Mouse (Mus musculus): ENCODE measurements around the gene Necap2. TPM values are rescaled to one million over a fixed set of nuclear protein-coding genes. Genes with fewer than 3 reads are reported as not detected.
A peak's percentile ranks its signal among the peaks of the same experiment; 100 is the strongest.

Necap2 gene
- polyA plus RNA-seq (2014; fragmentation: Nextera tagmentation; extraction: Ambion mirVana) = 64.4 and 79.8 TPM in 2 replicates

DNA sequence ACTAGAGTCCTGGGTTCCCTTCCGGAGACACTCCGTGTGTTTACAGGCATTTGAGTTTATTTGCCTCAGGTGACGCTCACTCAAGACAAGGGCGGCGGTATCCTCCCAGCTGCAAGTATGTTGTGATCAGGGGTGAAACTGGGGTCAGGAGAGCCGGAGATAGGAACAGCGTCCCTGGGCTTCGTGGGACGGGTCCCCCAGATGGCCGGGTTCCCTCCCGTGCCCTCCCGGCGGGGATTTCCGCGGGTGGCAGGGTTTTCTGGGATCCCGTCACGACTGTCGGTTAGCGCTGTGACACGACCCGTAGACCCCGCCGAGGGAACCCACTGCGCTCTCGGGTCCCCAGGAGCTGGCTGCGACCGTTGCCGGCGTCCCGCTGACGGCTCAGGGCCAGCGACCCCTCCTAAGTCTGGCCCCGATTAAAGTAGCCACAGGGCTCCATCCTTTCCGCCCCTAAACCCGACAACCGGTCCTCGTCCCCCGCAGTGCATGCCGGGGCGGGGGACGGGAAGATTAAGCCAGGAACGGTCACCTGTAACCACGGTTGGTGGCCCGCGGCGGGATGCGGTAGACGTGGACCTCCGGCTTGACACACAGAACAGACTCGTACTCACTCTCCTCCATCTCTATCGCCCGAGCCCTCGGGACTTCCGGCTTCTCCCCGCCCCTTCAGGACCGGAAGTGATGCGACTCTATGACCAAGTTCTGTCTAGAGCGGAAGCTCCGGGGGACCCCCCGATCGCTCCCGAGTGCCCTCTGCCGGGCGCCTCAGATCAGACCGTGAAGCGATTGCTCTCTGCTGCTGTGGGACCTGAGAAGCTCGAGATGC is at the start of gene Necap2:
Necap2 (minus strand) TSS at position 677 of the 829 bp plus-strand sequence.
- peak within 1 kb of the TSS; percentile 87 for H3K9ac ChIP-seq (ENCODE audit: low read depth, low read length)
- WGBS = under 1% methylated on average over 67 of the region's 67 CpGs
- peak; percentile 91 for ATAC-seq (ENCODE audit: low FRiP score, low TSS enrichment)

GRCm38 (mm10) chr4:141123065-141123464 is 44.9 kb upstream of the Necap2 start:
- Histone ChIP-seq H3K27me3 (ENCODE audit: control insufficient read depth, insufficient read depth, low read length) (no peaks in the 10 kb centered on the region), H3K4me2 (replicated peaks; ENCODE audit: low read depth, low read length) (no peak overlapping the region), H3K36me3 (ENCODE audit: control insufficient read depth, insufficient read depth, low read length) (peaks cover 12% of the 10 kb centered on the region), H3K9ac (ENCODE audit: low read depth, low read length) (no peak overlapping the region), H3K4me3 (ENCODE audit: low read length) (no peak overlapping the region), H3K27ac (ENCODE audit: low read depth, low read length) (no peak overlapping the region), H3K4me1 (ENCODE audit: control insufficient read depth, insufficient read depth, low read length) (0 out of 2 replicates have a peak, but pooled peaks cover 8% of the 10 kb centered on the region), H3K9me3 (ENCODE audit: control insufficient read depth, low read length) (no peaks in the 10 kb centered on the region)
- WGBS = 22% methylated on average over 1 of the region's 1 CpGs
- ATAC-seq (ENCODE audit: low FRiP score, low TSS enrichment) = no peak

More for the DNA sequence above, at the start of gene Necap2:
- H3K4me3 ChIP-seq (ENCODE audit: low read length) = peak within 1 kb of the TSS; percentile 99
- no peaks in the 10 kb centered on the region for H3K9me3 ChIP-seq (ENCODE audit: control insufficient read depth, low read length)
- H3K36me3 ChIP-seq (ENCODE audit: control insufficient read depth, insufficient read depth, low read length) = peaks cover 22% of the 10 kb centered on the region; the same call in 1 of the 2 replicates
- no peaks in the 10 kb centered on the region for H3K27me3 ChIP-seq (ENCODE audit: control insufficient read depth, insufficient read depth, low read length)
- H3K4me2 ChIP-seq (replicated peaks; ENCODE audit: low read depth, low read length) = peak within 1 kb of the TSS; percentile 97
- peaks cover 11% of the 10 kb centered on the region for H3K4me1 ChIP-seq (ENCODE audit: control insufficient read depth, insufficient read depth, low read length)
- peak within 1 kb of the TSS; percentile 42; the same call in 1 of the 2 replicates for H3K27ac ChIP-seq (ENCODE audit: low read depth, low read length)

- peaks cover 17% of the 10 kb centered on the region for H3K36me3 ChIP-seq (ENCODE audit: control insufficient read depth, insufficient read depth, low read length)
- H3K27ac ChIP-seq (ENCODE audit: low read depth, low read length) = no peak overlapping the region
- ATAC-seq (ENCODE audit: low FRiP score, low TSS enrichment) = no peak
- no peaks in the 10 kb centered on the region for H3K27me3 ChIP-seq (ENCODE audit: control insufficient read depth, insufficient read depth, low read length)
- no peak overlapping the region for H3K4me2 ChIP-seq (replicated peaks; ENCODE audit: low read depth, low read length)
- 71% methylated on average over 7 of the region's 7 CpGs for WGBS
- 0 out of 2 replicates have a peak, but pooled peaks cover 8% of the 10 kb centered on the region for H3K4me1 ChIP-seq (ENCODE audit: control insufficient read depth, insufficient read depth, low read length)
- H3K9me3 ChIP-seq (ENCODE audit: control insufficient read depth, low read length) = no peaks in the 10 kb centered on the region
- no peak overlapping the region for H3K4me3 ChIP-seq (ENCODE audit: low read length)
- no peak overlapping the region for H3K9ac ChIP-seq (ENCODE audit: low read depth, low read length)
Measured at GRCm38 (mm10) chr4:141122663-141123062, 44.5 kb upstream of the Necap2 start.

- H3K9ac ChIP-seq (ENCODE audit: low read depth, low read length) = no peak overlapping the region
- ATAC-seq (ENCODE audit: low FRiP score, low TSS enrichment) = peak; percentile 65
- no peak overlapping the region for H3K4me2 ChIP-seq (replicated peaks; ENCODE audit: low read depth, low read length)
- H3K9me3 ChIP-seq (ENCODE audit: control insufficient read depth, low read length) = no peaks in the 10 kb centered on the region
- H3K4me1 ChIP-seq (ENCODE audit: control insufficient read depth, insufficient read depth, low read length) = 0 out of 2 replicates have a peak, but pooled peaks cover 8% of the 10 kb centered on the region
- WGBS = 26% methylated on average over 11 of the region's 11 CpGs
- no peaks in the 10 kb centered on the region for H3K27me3 ChIP-seq (ENCODE audit: control insufficient read depth, insufficient read depth, low read length)
- peaks cover 35% of the 10 kb centered on the region for H3K36me3 ChIP-seq (ENCODE audit: control insufficient read depth, insufficient read depth, low read length)
- H3K4me3 ChIP-seq (ENCODE audit: low read length) = no peak overlapping the region
- H3K27ac ChIP-seq (ENCODE audit: low read depth, low read length) = no peak overlapping the region
Measured at GRCm38 (mm10) chr4:141120700-141121099, 42.5 kb upstream of the Necap2 start.

DNA sequence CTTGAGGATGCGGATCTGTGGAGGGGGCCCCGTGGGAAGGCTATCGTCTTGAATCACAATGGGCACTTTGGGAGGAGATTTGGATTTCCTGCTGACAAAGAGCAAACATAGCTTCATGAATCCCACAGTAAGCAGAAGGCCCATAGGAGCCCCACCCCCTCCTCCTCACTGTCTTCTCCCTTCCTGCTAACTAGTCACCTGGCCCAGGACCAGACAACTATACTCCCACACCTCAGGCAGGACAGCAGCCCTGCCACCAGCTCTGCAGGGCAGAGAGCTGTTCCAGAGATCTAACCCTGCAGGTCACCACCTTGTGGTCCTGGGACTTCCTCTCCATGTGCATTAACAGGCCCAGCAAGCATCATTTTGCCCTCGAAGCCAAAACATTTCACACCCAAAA is 40.5 kb upstream of the Necap2 start:
- Histone ChIP-seq H3K4me3 (ENCODE audit: low read length) (no peak overlapping the region), H3K36me3 (ENCODE audit: control insufficient read depth, insufficient read depth, low read length) (peaks cover 53% of the 10 kb centered on the region), H3K4me2 (replicated peaks; ENCODE audit: low read depth, low read length) (no peak overlapping the region), H3K27me3 (ENCODE audit: control insufficient read depth, insufficient read depth, low read length) (no peaks in the 10 kb centered on the region), H3K9ac (ENCODE audit: low read depth, low read length) (no peak overlapping the region), H3K4me1 (ENCODE audit: control insufficient read depth, insufficient read depth, low read length) (0 out of 2 replicates have a peak, but pooled peaks cover 7% of the 10 kb centered on the region), H3K9me3 (ENCODE audit: control insufficient read depth, low read length) (no peaks in the 10 kb centered on the region), H3K27ac (ENCODE audit: low read depth, low read length) (no peak overlapping the region)
- WGBS = 81% methylated on average over 4 of the region's 4 CpGs
- no peak for ATAC-seq (ENCODE audit: low FRiP score, low TSS enrichment)

GRCm38 (mm10) chr4:141115398-141115797 is 37.2 kb upstream of the Necap2 start:
- Histone ChIP-seq H3K9ac (ENCODE audit: low read depth, low read length) (no peak overlapping the region), H3K27me3 (ENCODE audit: control insufficient read depth, insufficient read depth, low read length) (no peaks in the 10 kb centered on the region), H3K9me3 (ENCODE audit: control insufficient read depth, low read length) (peaks cover 3% of the 10 kb centered on the region; the same call in 1 of the 2 replicates), H3K4me1 (ENCODE audit: control insufficient read depth, insufficient read depth, low read length) (no peaks in the 10 kb centered on the region), H3K4me2 (replicated peaks; ENCODE audit: low read depth, low read length) (no peak overlapping the region), H3K27ac (ENCODE audit: low read depth, low read length) (no peak overlapping the region), H3K36me3 (ENCODE audit: control insufficient read depth, insufficient read depth, low read length) (peaks cover 75% of the 10 kb centered on the region), H3K4me3 (ENCODE audit: low read length) (no peak overlapping the region)
- WGBS = 96% methylated on average over 8 of the region's 8 CpGs
- no peak for ATAC-seq (ENCODE audit: low FRiP score, low TSS enrichment)

DNA sequence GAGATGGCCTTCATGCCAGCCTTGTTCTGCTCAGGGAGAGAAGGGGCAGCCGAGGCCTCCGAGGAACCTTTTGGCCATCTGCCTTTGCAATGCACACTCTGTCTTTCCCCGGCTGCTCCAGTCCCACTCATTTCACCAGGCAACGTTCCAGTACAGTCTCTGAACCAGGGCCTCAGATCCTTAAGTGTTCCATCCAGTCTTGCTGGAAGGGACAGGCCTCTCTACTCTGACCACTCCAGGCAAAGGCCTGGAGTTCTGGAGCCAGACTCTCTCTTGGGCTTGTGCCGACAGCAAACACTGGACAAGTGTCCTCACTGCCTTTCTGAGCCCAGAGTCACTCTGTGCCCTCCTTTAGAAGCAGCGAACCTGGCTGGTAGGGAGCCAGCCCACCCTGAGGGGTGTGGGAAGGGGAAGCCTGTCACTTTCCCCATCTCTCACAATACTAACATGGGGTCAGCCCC is 36.4 kb upstream of the Necap2 start:
- no peak overlapping the region for H3K4me2 ChIP-seq (replicated peaks; ENCODE audit: low read depth, low read length)
- no peak for ATAC-seq (ENCODE audit: low FRiP score, low TSS enrichment)
- peaks cover 6% of the 10 kb centered on the region for H3K9me3 ChIP-seq (ENCODE audit: control insufficient read depth, low read length)
- H3K9ac ChIP-seq (ENCODE audit: low read depth, low read length) = no peak overlapping the region
- no peaks in the 10 kb centered on the region for H3K4me1 ChIP-seq (ENCODE audit: control insufficient read depth, insufficient read depth, low read length)
- 0 out of 2 replicates have a peak overlapping the region, but pooled peaks have one; percentile 30 for H3K27ac ChIP-seq (ENCODE audit: low read depth, low read length)
- H3K27me3 ChIP-seq (ENCODE audit: control insufficient read depth, insufficient read depth, low read length) = no peaks in the 10 kb centered on the region
- 84% methylated on average over 6 of the region's 6 CpGs for WGBS
- peaks cover 77% of the 10 kb centered on the region for H3K36me3 ChIP-seq (ENCODE audit: control insufficient read depth, insufficient read depth, low read length)
- no peak overlapping the region for H3K4me3 ChIP-seq (ENCODE audit: low read length)

DNA sequence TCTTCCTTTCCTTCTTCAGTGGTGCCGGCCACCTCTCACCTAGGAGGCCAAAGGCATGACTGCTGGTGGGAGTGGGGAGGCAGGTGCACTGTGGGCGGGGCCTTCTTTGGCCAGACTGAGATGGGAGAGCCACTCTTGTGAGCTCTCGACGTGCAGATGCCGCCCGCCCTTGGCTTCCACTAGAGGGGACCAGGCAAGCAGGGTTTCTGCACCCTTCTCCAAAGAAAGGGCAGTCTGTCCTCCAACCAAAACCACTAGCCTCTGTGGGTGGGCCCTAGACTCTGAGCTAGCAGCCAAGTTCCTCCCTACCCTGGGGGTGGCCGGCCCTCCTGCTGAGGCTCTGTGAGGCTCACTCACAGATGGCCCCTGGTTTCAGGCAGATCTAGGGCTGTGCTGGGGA is 35.7 kb upstream of the Necap2 start:
- Histone ChIP-seq H3K27ac (ENCODE audit: low read depth, low read length) (no peak overlapping the region), H3K9ac (ENCODE audit: low read depth, low read length) (no peak overlapping the region), H3K4me3 (ENCODE audit: low read length) (no peak overlapping the region), H3K36me3 (ENCODE audit: control insufficient read depth, insufficient read depth, low read length) (peaks cover 77% of the 10 kb centered on the region), H3K9me3 (ENCODE audit: control insufficient read depth, low read length) (peaks cover 6% of the 10 kb centered on the region), H3K27me3 (ENCODE audit: control insufficient read depth, insufficient read depth, low read length) (no peaks in the 10 kb centered on the region), H3K4me2 (replicated peaks; ENCODE audit: low read depth, low read length) (no peak overlapping the region), H3K4me1 (ENCODE audit: control insufficient read depth, insufficient read depth, low read length) (no peaks in the 10 kb centered on the region)
- 70% methylated on average over 7 of the region's 7 CpGs for WGBS
- ATAC-seq (ENCODE audit: low FRiP score, low TSS enrichment) = 0 out of 2 replicates have a peak, but pooled peaks have one; percentile 36

All from kidney, embryonic 14.5 days (tissue).